Mouse (Mus musculus): ENCODE results near the gene Mapk9. TPM values are rescaled to one million over a fixed set of nuclear protein-coding genes. Genes with fewer than 3 reads are reported as not detected.

The Mapk9 gene
- polyA plus RNA-seq, 1 experiment = 10.1 TPM

GRCm38 (mm10) chr11:49893806-49894205, 47.3 kb downstream of the Mapk9 start:
- Histone ChIP-seq H3K27me3 (ENCODE audit: control insufficient read depth, insufficient read depth, insufficient read length) (peaks cover 6% of the 10 kb centered on the region), H3K79me3 (ENCODE audit: low read depth) (no peaks in the 10 kb centered on the region), H3ac (ENCODE audit: control insufficient read depth, insufficient read length, low read depth) (no peak overlapping the region), H3K79me2 (ENCODE audit: control insufficient read depth, insufficient read depth) (no peaks in the 10 kb centered on the region), H3K36me3 (ENCODE audit: control insufficient read depth, insufficient read depth) (no peaks in the 10 kb centered on the region), H3K4me3 (ENCODE audit: insufficient read depth, poor library complexity, severe bottlenecking) (no peak overlapping the region)
- no peak for TF ChIP-seq MYOG (IDR thresholded peaks at IDR 0.05; ENCODE audit: control insufficient read depth, extremely low read depth, insufficient read length)
- TF ChIP-seq USF1 (IDR thresholded peaks at IDR 0.05; ENCODE audit: low read depth) = no peak
- TF ChIP-seq MAX (IDR thresholded peaks at IDR 0.05) = no peak
- TF ChIP-seq MYOD1 (IDR thresholded peaks at IDR 0.05; ENCODE audit: control insufficient read depth, insufficient read length, low read depth) = no peak
- TF ChIP-seq CEBPB (IDR thresholded peaks at IDR 0.05; ENCODE audit: low read depth) = no peak
- TF ChIP-seq CTCF (IDR thresholded peaks at IDR 0.05; ENCODE audit: control insufficient read depth, insufficient read depth, insufficient read length) = no peak
- TF ChIP-seq FOSL1 (IDR thresholded peaks at IDR 0.05; ENCODE audit: insufficient read depth, low read length, poor library complexity, severe bottlenecking) = no peak

- no peak overlapping the region for H3ac ChIP-seq (ENCODE audit: control insufficient read depth, insufficient read length, low read depth)
- no peak overlapping the region for H3K4me3 ChIP-seq (ENCODE audit: insufficient read depth, poor library complexity, severe bottlenecking)
- H3K36me3 ChIP-seq (ENCODE audit: control insufficient read depth, insufficient read depth) = no peaks in the 10 kb centered on the region
- no peaks in the 10 kb centered on the region for H3K79me3 ChIP-seq (ENCODE audit: low read depth)
- no peaks in the 10 kb centered on the region for H3K79me2 ChIP-seq (ENCODE audit: control insufficient read depth, insufficient read depth)
- TF ChIP-seq MYOG (IDR thresholded peaks at IDR 0.05; ENCODE audit: control insufficient read depth, extremely low read depth, insufficient read length) (no peak), MYOD1 (IDR thresholded peaks at IDR 0.05; ENCODE audit: control insufficient read depth, insufficient read length, low read depth) (no peak), CEBPB (IDR thresholded peaks at IDR 0.05; ENCODE audit: low read depth) (no peak), FOSL1 (IDR thresholded peaks at IDR 0.05; ENCODE audit: insufficient read depth, low read length, poor library complexity, severe bottlenecking) (no peak), USF1 (IDR thresholded peaks at IDR 0.05; ENCODE audit: low read depth) (no peak), MAX (IDR thresholded peaks at IDR 0.05) (no peak), CTCF (IDR thresholded peaks at IDR 0.05; ENCODE audit: control insufficient read depth, insufficient read depth, insufficient read length) (no peak)
- H3K27me3 ChIP-seq (ENCODE audit: control insufficient read depth, insufficient read depth, insufficient read length) = peaks cover 16% of the 10 kb centered on the region
Measured at GRCm38 (mm10) chr11:49895966-49896590, 49.5 kb downstream of the Mapk9 start.

- Histone ChIP-seq H3K79me3 (ENCODE audit: low read depth) (no peaks in the 10 kb centered on the region), H3K36me3 (ENCODE audit: control insufficient read depth, insufficient read depth) (no peaks in the 10 kb centered on the region), H3ac (ENCODE audit: control insufficient read depth, insufficient read length, low read depth) (no peak overlapping the region), H3K27me3 (ENCODE audit: control insufficient read depth, insufficient read depth, insufficient read length) (peaks cover 30% of the 10 kb centered on the region), H3K79me2 (ENCODE audit: control insufficient read depth, insufficient read depth) (no peaks in the 10 kb centered on the region), H3K4me3 (ENCODE audit: insufficient read depth, poor library complexity, severe bottlenecking) (no peak overlapping the region)
- TF ChIP-seq MAX (IDR thresholded peaks at IDR 0.05) (no peak), CTCF (IDR thresholded peaks at IDR 0.05; ENCODE audit: control insufficient read depth, insufficient read depth, insufficient read length) (no peak), MYOG (IDR thresholded peaks at IDR 0.05; ENCODE audit: control insufficient read depth, extremely low read depth, insufficient read length) (no peak)
Measured at GRCm38 (mm10) chr11:49900043-49900442, 53.5 kb downstream of the Mapk9 start.

GRCm38 (mm10) chr11:49900962-49901658, 54.6 kb downstream of the Mapk9 start:
- no peak overlapping the region for H3ac ChIP-seq (ENCODE audit: control insufficient read depth, insufficient read length, low read depth)
- no peaks in the 10 kb centered on the region for H3K36me3 ChIP-seq (ENCODE audit: control insufficient read depth, insufficient read depth)
- peaks cover 30% of the 10 kb centered on the region for H3K27me3 ChIP-seq (ENCODE audit: control insufficient read depth, insufficient read depth, insufficient read length)
- H3K79me3 ChIP-seq (ENCODE audit: low read depth) = no peaks in the 10 kb centered on the region
- TF ChIP-seq CTCF (IDR thresholded peaks at IDR 0.05; ENCODE audit: control insufficient read depth, insufficient read depth, insufficient read length) = no peak
- no peak for TF ChIP-seq USF1 (IDR thresholded peaks at IDR 0.05; ENCODE audit: low read depth)
- no peak for TF ChIP-seq MYOD1 (IDR thresholded peaks at IDR 0.05; ENCODE audit: control insufficient read depth, insufficient read length, low read depth)
- TF ChIP-seq CEBPB (IDR thresholded peaks at IDR 0.05; ENCODE audit: low read depth) = no peak
- TF ChIP-seq MYOG (IDR thresholded peaks at IDR 0.05; ENCODE audit: control insufficient read depth, extremely low read depth, insufficient read length) = no peak
- no peak for TF ChIP-seq FOSL1 (IDR thresholded peaks at IDR 0.05; ENCODE audit: insufficient read depth, low read length, poor library complexity, severe bottlenecking)
- no peak for TF ChIP-seq MAX (IDR thresholded peaks at IDR 0.05)
- no peak overlapping the region for H3K4me3 ChIP-seq (ENCODE audit: insufficient read depth, poor library complexity, severe bottlenecking)
- H3K79me2 ChIP-seq (ENCODE audit: control insufficient read depth, insufficient read depth) = no peaks in the 10 kb centered on the region

GRCm38 (mm10) chr11:49901659-49902458, 55.3 kb downstream of the Mapk9 start, which contains the start of gene Rasgef1c:
Gene Rasgef1c, plus strand, starts transcription at chr11:49901835.
- Histone ChIP-seq H3K36me3 (ENCODE audit: control insufficient read depth, insufficient read depth) (no peaks in the 10 kb centered on the region), H3K4me3 (ENCODE audit: insufficient read depth, poor library complexity, severe bottlenecking) (no peak within 1 kb of the TSS), H3K27me3 (ENCODE audit: control insufficient read depth, insufficient read depth, insufficient read length) (peaks cover 30% of the 10 kb centered on the region), H3K79me3 (ENCODE audit: low read depth) (no peaks in the 10 kb centered on the region), H3K79me2 (ENCODE audit: control insufficient read depth, insufficient read depth) (no peaks in the 10 kb centered on the region), H3ac (ENCODE audit: control insufficient read depth, insufficient read length, low read depth) (no peak within 1 kb of the TSS)
- TF ChIP-seq MYOD1 (IDR thresholded peaks at IDR 0.05; ENCODE audit: control insufficient read depth, insufficient read length, low read depth) (no peak), CTCF (IDR thresholded peaks at IDR 0.05; ENCODE audit: control insufficient read depth, insufficient read depth, insufficient read length) (no peak), MYOG (IDR thresholded peaks at IDR 0.05; ENCODE audit: control insufficient read depth, extremely low read depth, insufficient read length) (no peak), MAX (IDR thresholded peaks at IDR 0.05) (no peak), USF1 (IDR thresholded peaks at IDR 0.05; ENCODE audit: low read depth) (no peak), CEBPB (IDR thresholded peaks at IDR 0.05; ENCODE audit: low read depth) (no peak), FOSL1 (IDR thresholded peaks at IDR 0.05; ENCODE audit: insufficient read depth, low read length, poor library complexity, severe bottlenecking) (no peak)

All from C2C12 (cell line).